Mouse (Mus musculus) CH12.LX (cell line): ENCODE measurements at regions not wholly inside any gene's neighbourhood (a gene's known extent, or its start where the extent isn't known, plus 50 kb on each side); places are given as distances from the start of the nearest gene placed in this dataset.
A peak's percentile ranks its signal among the peaks of the same experiment; 100 is the strongest.

ENCODE experiments used
- CHD2 ChIP-seq: IDR thresholded peaks from 2 replicates; pipeline ENCODE4 v1.6.1; 2011; ENCODE audit warnings: low read length, improper control_type of control experiment
- CTCF ChIP-seq, 2 experiments: IDR thresholded peaks in 1 of 2; conservative IDR thresholded peaks in 1 of 2; 2 replicates each; pipeline ENCODE4 v1.5.1; 2011 to 2012; ENCODE audit warnings: low read depth in 2 of 2, low read length in 2 of 2, improper control_type of control experiment in 1 of 2, inconsistent platforms in 1 of 2, mild to moderate bottlenecking in 1 of 2, moderate library complexity in 1 of 2
- E2F4 ChIP-seq: IDR thresholded peaks from 2 replicates; pipeline ENCODE4 v1.6.1; 2011; ENCODE audit warnings: low read depth, low read length, improper control_type of control experiment; ENCODE audit not compliant: insufficient replicate concordance
- GABPA ChIP-seq: IDR thresholded peaks from 2 replicates; pipeline ENCODE4 v1.6.1; 2012; ENCODE audit warnings: low read depth, low read length, improper control_type of control experiment, inconsistent platforms; ENCODE audit not compliant: insufficient replicate concordance
- HCFC1 ChIP-seq: IDR thresholded peaks from 2 replicates; pipeline ENCODE4 v1.6.1; 2012; ENCODE audit warnings: low read depth, mild to moderate bottlenecking, inconsistent platforms, low read length, improper control_type of control experiment
- MEF2A ChIP-seq: IDR thresholded peaks from 2 replicates; pipeline ENCODE4 v1.6.1; 2014; ENCODE audit warnings: low read depth, mild to moderate bottlenecking, inconsistent platforms, low read length, improper control_type of control experiment, borderline replicate concordance
- POLR2A ChIP-seq: IDR thresholded peaks from 2 replicates; pipeline ENCODE4 v1.6.1; 2011; ENCODE audit warnings: low read depth, mild to moderate bottlenecking, improper control_type of control experiment, low read length
- POLR2AphosphoS2 ChIP-seq: IDR thresholded peaks from 2 replicates; pipeline ENCODE4 v1.6.1; 2011; ENCODE audit warnings: low read depth, low read length, improper control_type of control experiment
- USF1 ChIP-seq: IDR thresholded peaks from 2 replicates; pipeline ENCODE4 v1.6.1; 2014; ENCODE audit warnings: low read depth, mild to moderate bottlenecking, inconsistent platforms, low read length, improper control_type of control experiment
- ZMIZ1 ChIP-seq: IDR thresholded peaks from 2 replicates; pipeline ENCODE4 v1.6.1; 2012; ENCODE audit warnings: low read depth, mild to moderate bottlenecking, inconsistent platforms, low read length, improper control_type of control experiment

DNA sequence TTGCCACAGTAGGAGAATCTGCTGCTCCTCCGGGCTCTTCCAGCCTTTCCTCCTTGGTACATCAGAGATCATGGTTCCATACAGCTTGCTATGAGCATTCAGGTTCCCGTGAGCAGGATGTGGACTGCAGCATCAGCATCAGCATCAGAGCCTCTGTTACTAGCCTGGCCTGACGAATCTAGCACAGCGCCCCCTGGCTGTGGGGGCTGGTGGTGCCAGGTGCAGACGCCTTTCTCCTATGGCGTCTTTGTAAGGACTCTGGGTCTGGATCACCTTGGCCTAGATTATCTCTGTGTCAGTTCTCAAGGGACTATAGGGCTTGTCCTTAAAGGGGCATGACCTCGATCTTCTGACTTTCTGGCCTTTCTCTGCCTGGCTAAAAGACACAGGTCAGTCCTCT, 86.0 kb upstream of the Runx3 start:
- TF ChIP-seq POLR2A (no peak), HCFC1 (no peak), GABPA (no peak), CTCF (conservative IDR thresholded peaks at IDR 0.05 in 1 of 2, IDR thresholded peaks at IDR 0.05 in 1 of 2; ENCODE audit: low read depth in 2 of 2, low read length in 2 of 2) (peak in 1 of 2 experiments; percentile 33; a peak in 2 of 4 replicates), CHD2 (no peak), E2F4 (no peak), POLR2AphosphoS2 (no peak), USF1 (no peak), ZMIZ1 (no peak), MEF2A (no peak)
